Mouse (Mus musculus) heart, adult 2 months (tissue): ENCODE measurements around the gene Ep300.

Experiments used
- CTCF ChIP-seq: fragments of 200-600 bp; IDR thresholded peaks from 2 replicates; pipeline ENCODE4 v1.8.1; 2022; ENCODE audit warnings: antibody characterized with exemption, mild to moderate bottlenecking, moderate library complexity
- POLR2A ChIP-seq: fragments of 200-500 bp; IDR thresholded peaks from 2 replicates; pipeline ENCODE4 v1.6.1; 2011; ENCODE audit warnings: mild to moderate bottlenecking, low read depth, low read length, control low read depth; ENCODE audit not compliant: insufficient read depth

- 0 out of 2 replicates have a peak, but pooled peaks have one; percentile 28 for TF ChIP-seq POLR2A
- peak; percentile 84 for TF ChIP-seq CTCF
Observed at GRCm38 (mm10) chr15:81693967-81694881, 109.1 kb downstream of the Ep300 start.
